Mouse (Mus musculus): ENCODE measurements around the gene AA467197. TPM values are rescaled to one million over a fixed set of nuclear protein-coding genes. Genes with fewer than 3 reads are reported as not detected.

AA467197 gene
- polyA plus RNA-seq, 2 experiments = 0.16 to 0.30 TPM

GRCm38 (mm10) chr2:122625930-122626329, 10.9 kb upstream of the AA467197 start:
- H3K27ac ChIP-seq = no peak overlapping the region
- no peaks in the 10 kb centered on the region for H3K27me3 ChIP-seq (ENCODE audit: control insufficient read depth, insufficient read depth, low read length)
- DNase-seq (ENCODE audit: low read depth in 3 of 3, low spot score in 3 of 3) (no peak), ATAC-seq (ENCODE audit: insufficient read depth) (no peak)
- no peaks in the 10 kb centered on the region for H3K9me3 ChIP-seq (ENCODE audit: control insufficient read depth, low read length)
- H3K4me3 ChIP-seq (ENCODE audit: insufficient read depth in 1 of 2, low read depth in 2 of 2, low read length in 2 of 2) = no peak overlapping the region
- H3K36me3 ChIP-seq (replicated peaks; ENCODE audit: control insufficient read depth, insufficient read depth, low read depth) = no peaks in the 10 kb centered on the region
- no peak overlapping the region for H3K9ac ChIP-seq (replicated peaks)
- no peak overlapping the region for H3K4me2 ChIP-seq (ENCODE audit: low read depth)
- 0 out of 4 replicates have a peak, but pooled peaks cover 0 to 2% of the 10 kb centered on the region in 2 experiments for H3K4me1 ChIP-seq (replicated peaks; ENCODE audit: control insufficient read depth in 2 of 2, insufficient read depth in 2 of 2, low read length in 1 of 2)
- WGBS (ENCODE audit: insufficient replicate concordance) = 43% methylated on average over 7 of the region's 7 CpGs
- TF ChIP-seq CTCF (IDR thresholded peaks at IDR 0.05; ENCODE audit: low read depth) (no peak), EP300 (IDR thresholded peaks at IDR 0.05; ENCODE audit: low read depth) (no peak)

GRCm38 (mm10) chr2:122628976-122629375, 7.8 kb upstream of the AA467197 start:
- H3K36me3 ChIP-seq (replicated peaks; ENCODE audit: control insufficient read depth, insufficient read depth, low read depth) = no peaks in the 10 kb centered on the region; the same call in none of the 2 replicates
- no peak overlapping the region for H3K27ac ChIP-seq
- DNase-seq (ENCODE audit: low read depth in 3 of 3, low spot score in 3 of 3) (peak in 1 of 3 experiments; percentile 65), ATAC-seq (ENCODE audit: insufficient read depth) (no peak)
- H3K4me1 ChIP-seq (replicated peaks; ENCODE audit: control insufficient read depth in 2 of 2, insufficient read depth in 2 of 2, low read length in 1 of 2) = peaks cover 2% of the 10 kb centered on the region in 2 experiments; a peak in 1 of 4 replicates
- no peak overlapping the region for H3K4me3 ChIP-seq (ENCODE audit: insufficient read depth in 1 of 2, low read depth in 2 of 2, low read length in 2 of 2)
- no peaks in the 10 kb centered on the region for H3K27me3 ChIP-seq (ENCODE audit: control insufficient read depth, insufficient read depth, low read length)
- WGBS (ENCODE audit: insufficient replicate concordance) = 1% methylated on average over 7 of the region's 7 CpGs
- no peaks in the 10 kb centered on the region for H3K9me3 ChIP-seq (ENCODE audit: control insufficient read depth, low read length)
- peak; percentile 76 for TF ChIP-seq CTCF (IDR thresholded peaks at IDR 0.05; ENCODE audit: low read depth)
- TF ChIP-seq EP300 (IDR thresholded peaks at IDR 0.05; ENCODE audit: low read depth) = no peak
- no peak overlapping the region; the same call in 1 of the 2 replicates for H3K4me2 ChIP-seq (ENCODE audit: low read depth)
- H3K9ac ChIP-seq (replicated peaks) = no peak overlapping the region

GRCm38 (mm10) chr2:122629871-122630270, 6.9 kb upstream of the AA467197 start:
- H3K4me1 ChIP-seq (replicated peaks; ENCODE audit: control insufficient read depth in 2 of 2, insufficient read depth in 2 of 2, low read length in 1 of 2) = peaks cover 2% of the 10 kb centered on the region in 2 experiments; a peak in 1 of 4 replicates
- no peak for TF ChIP-seq CTCF (IDR thresholded peaks at IDR 0.05; ENCODE audit: low read depth)
- no peak for TF ChIP-seq EP300 (IDR thresholded peaks at IDR 0.05; ENCODE audit: low read depth)
- H3K9me3 ChIP-seq (ENCODE audit: control insufficient read depth, low read length) = no peaks in the 10 kb centered on the region
- H3K4me3 ChIP-seq (ENCODE audit: insufficient read depth in 1 of 2, low read depth in 2 of 2, low read length in 2 of 2) = peak overlapping the region in 1 of 2 experiments; percentile 91; a peak in 2 of 4 replicates
- no peak for DNase-seq (ENCODE audit: low read depth in 3 of 3, low spot score in 3 of 3)
- WGBS (ENCODE audit: insufficient replicate concordance) = 57% methylated on average over 6 of the region's 6 CpGs
- ATAC-seq (ENCODE audit: insufficient read depth) = no peak
- no peaks in the 10 kb centered on the region for H3K27me3 ChIP-seq (ENCODE audit: control insufficient read depth, insufficient read depth, low read length)
- H3K36me3 ChIP-seq (replicated peaks; ENCODE audit: control insufficient read depth, insufficient read depth, low read depth) = no peaks in the 10 kb centered on the region; the same call in none of the 2 replicates
- H3K4me2 ChIP-seq (ENCODE audit: low read depth) = peak overlapping the region; percentile 93
- no peak overlapping the region for H3K27ac ChIP-seq
- no peak overlapping the region for H3K9ac ChIP-seq (replicated peaks)

- ATAC-seq (ENCODE audit: insufficient read depth) (peak; percentile 79), DNase-seq (ENCODE audit: low read depth in 3 of 3, low spot score in 3 of 3) (peak; percentile 60 to 72 (median 63))
- TF ChIP-seq CTCF (IDR thresholded peaks at IDR 0.05; ENCODE audit: low read depth) = no peak
- TF ChIP-seq EP300 (IDR thresholded peaks at IDR 0.05; ENCODE audit: low read depth) = no peak
- Histone ChIP-seq H3K36me3 (replicated peaks; ENCODE audit: control insufficient read depth, insufficient read depth, low read depth) (no peaks in the 10 kb centered on the region; the same call in none of the 2 replicates), H3K4me3 (ENCODE audit: insufficient read depth in 1 of 2, low read depth in 2 of 2, low read length in 2 of 2) (peak overlapping the region; percentile 72 to 91), H3K9ac (replicated peaks) (peak overlapping the region; percentile 64), H3K9me3 (ENCODE audit: control insufficient read depth, low read length) (no peaks in the 10 kb centered on the region), H3K27me3 (ENCODE audit: control insufficient read depth, insufficient read depth, low read length) (no peaks in the 10 kb centered on the region), H3K4me2 (ENCODE audit: low read depth) (peak overlapping the region; percentile 93), H3K27ac (no peak overlapping the region), H3K4me1 (replicated peaks; ENCODE audit: control insufficient read depth in 2 of 2, insufficient read depth in 2 of 2, low read length in 1 of 2) (peaks cover 2% of the 10 kb centered on the region in 2 experiments; a peak in 1 of 4 replicates)
- under 1% methylated on average over 75 of the region's 75 CpGs for WGBS (ENCODE audit: insufficient replicate concordance)
Observed at GRCm38 (mm10) chr2:122630465-122631225, 6.1 kb upstream of the AA467197 start.

GRCm38 (mm10) chr2:122631226-122631801, 5.5 kb upstream of the AA467197 start:
- Histone ChIP-seq H3K4me1 (replicated peaks; ENCODE audit: control insufficient read depth in 2 of 2, insufficient read depth in 2 of 2, low read length in 1 of 2) (peaks cover 2% of the 10 kb centered on the region in 2 experiments; a peak in 1 of 4 replicates), H3K27ac (no peak overlapping the region), H3K9ac (replicated peaks) (peak overlapping the region; percentile 64), H3K4me3 (ENCODE audit: insufficient read depth in 1 of 2, low read depth in 2 of 2, low read length in 2 of 2) (peak overlapping the region; percentile 72 to 91), H3K9me3 (ENCODE audit: control insufficient read depth, low read length) (no peaks in the 10 kb centered on the region), H3K36me3 (replicated peaks; ENCODE audit: control insufficient read depth, insufficient read depth, low read depth) (no peaks in the 10 kb centered on the region; the same call in none of the 2 replicates), H3K27me3 (ENCODE audit: control insufficient read depth, insufficient read depth, low read length) (no peaks in the 10 kb centered on the region), H3K4me2 (ENCODE audit: low read depth) (peak overlapping the region; percentile 93)
- under 1% methylated on average over 50 of the region's 53 CpGs for WGBS (ENCODE audit: insufficient replicate concordance)
- no peak for DNase-seq (ENCODE audit: low read depth in 3 of 3, low spot score in 3 of 3)
- TF ChIP-seq EP300 (IDR thresholded peaks at IDR 0.05; ENCODE audit: low read depth) (no peak), CTCF (IDR thresholded peaks at IDR 0.05; ENCODE audit: low read depth) (peak; percentile 21; the same call in 1 of the 2 replicates)
- no peak; the same call in none of the 2 replicates for ATAC-seq (ENCODE audit: insufficient read depth)
